Mouse (Mus musculus): Measurements from ENCODE around the gene Tmem150c.

DNA sequence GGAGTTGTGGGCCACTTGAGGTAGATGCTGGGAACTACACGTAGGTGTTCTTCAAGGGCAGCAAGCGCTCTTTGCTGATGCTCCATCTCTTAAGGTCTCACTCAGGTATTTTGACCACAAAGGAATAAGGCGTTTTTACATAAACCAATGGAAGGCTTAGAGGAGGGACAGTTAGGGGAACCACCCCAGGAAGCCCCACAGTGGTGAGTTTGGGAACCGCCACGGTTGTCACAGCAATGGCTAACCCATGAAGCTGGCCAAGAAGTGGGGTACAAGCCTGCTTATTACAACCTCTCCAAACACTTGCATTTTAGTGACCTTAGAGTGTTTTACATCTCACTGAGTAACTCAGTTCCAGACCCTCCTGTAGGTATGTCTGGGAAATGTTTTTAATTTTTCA is 88.1 kb downstream of the Tmem150c start:
- no peak for TF ChIP-seq CTCF (conservative IDR thresholded peaks at IDR 0.05; ENCODE audit: low read length)
- TF ChIP-seq POU5F1 (IDR thresholded peaks at IDR 0.05; ENCODE audit: borderline replicate concordance, low read length), result no peak
- no peak for TF ChIP-seq NANOG (IDR thresholded peaks at IDR 0.05; ENCODE audit: borderline replicate concordance, low read length)
